Mouse (Mus musculus) cerebellum, postnatal 4 days (tissue): ENCODE measurements around the gene Lars2.
A peak's percentile ranks its signal among the peaks of the same experiment; 100 is the strongest.

Experiments used
- DNase-seq, 2 experiments: peaks; one replicate each; pipeline ENCODE4 v3.0.0; 2022; ENCODE audit warnings: low spot score in 2 of 2, mixed read lengths in 1 of 2

Gene Lars2

DNA sequence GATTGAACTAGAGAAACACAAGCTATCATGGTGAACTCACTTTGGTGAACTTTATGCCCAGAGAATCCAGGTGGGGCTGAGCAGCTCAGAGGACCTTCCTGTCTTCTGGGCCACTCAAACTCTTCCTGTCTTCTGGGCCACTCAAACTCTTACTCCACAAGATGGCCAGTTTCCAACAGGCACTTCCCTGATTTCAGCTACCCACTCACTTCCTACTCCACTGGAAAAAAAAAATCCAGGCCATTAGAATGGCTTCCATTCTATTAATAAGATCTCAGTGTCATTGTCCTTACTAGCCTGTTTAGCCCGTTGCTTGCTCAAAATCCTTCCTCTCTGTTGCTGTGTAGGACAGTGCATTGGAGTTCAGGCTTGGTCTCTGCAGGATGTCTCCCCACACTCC is 108.8 kb downstream of the Lars2 start:
- no peak for DNase-seq

DNA sequence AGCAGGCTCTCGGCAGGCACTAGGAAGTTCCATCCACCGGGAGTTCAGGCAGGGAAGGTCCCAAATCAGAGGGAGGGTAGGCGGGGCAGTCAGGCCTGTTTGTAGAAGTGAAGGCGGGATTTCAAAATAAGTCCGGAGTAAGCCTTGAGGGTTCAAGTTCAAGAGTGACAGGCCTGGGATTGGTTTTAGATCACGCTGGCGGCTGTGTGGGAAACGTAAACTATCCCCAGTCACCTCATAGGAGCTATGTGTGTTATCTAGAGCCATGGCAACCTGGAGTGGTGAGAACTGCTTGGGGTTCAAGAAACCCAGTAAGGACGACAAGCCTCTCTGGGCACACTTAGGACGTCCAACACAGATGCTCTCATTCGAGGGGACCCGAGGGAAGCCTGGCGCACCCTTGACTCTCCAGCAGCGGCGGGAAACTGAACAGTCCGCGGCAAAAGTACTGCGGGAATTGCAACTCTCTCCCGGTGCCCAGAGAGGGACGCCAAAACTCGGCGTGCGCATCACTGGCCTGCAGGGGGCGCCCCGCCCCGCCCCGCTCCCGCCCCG is 111.4 kb downstream of the Lars2 start:
- peak in 1 of 2 experiments; percentile 44 for DNase-seq

DNA sequence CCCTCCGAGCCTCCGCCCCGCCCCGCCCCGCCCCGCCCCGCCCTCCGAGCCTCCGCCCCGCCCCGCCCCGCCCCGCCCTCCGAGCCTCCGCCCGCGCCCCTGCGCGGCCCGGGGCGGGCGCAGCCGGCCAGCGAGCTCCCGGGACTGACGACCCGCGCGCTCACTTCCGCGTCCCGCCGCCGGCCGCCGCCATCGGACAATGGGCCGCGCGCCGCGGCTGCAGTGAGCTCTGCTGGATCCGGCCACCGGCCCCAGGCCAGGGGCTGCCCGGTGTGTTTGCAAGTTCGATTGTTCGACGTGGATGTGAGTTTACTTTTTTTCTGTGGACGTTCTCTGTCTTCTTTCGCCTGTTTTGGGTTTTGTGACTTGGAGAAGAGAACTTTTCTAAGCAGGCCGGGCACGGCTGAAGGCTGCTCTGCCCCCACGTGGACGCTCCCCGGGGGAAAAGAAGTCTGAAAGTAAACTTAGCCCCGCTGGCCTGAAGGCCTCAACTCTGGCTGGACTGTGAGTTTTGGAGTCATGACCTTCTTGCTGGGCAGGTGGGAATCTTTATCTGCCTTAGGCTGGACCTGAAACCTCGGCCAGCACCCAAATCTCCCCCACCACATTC is 112.0 kb downstream of the Lars2 start, which contains the start of gene Limd1:
Gene Limd1 (plus strand): TSS at position 121 of the 610 bp plus-strand sequence.
- DNase-seq, result peak in 1 of 2 experiments; percentile 56

DNA sequence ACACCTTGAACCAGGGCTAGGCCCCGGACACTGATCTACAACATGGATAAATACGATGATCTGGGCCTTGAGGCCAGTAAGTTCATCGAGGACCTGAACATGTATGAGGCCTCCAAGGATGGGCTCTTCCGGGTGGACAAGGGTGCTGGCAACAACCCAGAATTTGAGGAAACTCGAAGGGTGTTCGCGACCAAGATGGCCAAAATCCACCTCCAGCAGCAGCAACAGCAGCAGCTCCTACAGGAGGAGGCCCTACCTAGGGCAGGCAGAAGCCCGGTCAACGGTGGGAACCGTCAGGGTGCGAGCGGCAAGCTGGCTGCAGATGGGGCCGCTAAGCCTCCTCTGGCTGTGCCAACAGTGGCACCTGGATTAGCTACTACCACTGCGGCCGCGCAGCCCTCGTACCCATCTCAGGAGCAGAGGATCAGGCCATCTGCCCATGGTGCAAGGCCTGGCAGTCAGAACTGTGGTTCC is 112.5 kb downstream of the Lars2 start:
- no peak for DNase-seq

DNA sequence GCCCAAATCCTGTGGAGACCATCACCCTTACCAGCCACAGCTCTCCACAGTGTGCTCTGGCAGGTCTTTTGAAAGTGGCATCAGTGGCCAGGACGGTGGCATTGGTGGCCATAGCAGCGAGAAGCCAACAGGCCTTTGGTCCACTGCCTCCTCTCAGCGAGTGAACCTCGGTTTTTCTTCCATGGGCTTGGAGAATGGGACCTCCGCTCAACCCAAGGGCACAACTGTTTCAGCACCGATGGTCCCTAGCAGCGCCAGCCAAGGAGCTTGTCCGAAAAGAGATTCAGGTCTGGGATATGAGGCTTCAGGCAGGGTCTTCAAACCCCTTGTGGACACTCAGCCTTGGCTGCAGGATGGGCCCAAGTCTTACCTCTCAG is 113.1 kb downstream of the Lars2 start:
- no peak for DNase-seq

DNA sequence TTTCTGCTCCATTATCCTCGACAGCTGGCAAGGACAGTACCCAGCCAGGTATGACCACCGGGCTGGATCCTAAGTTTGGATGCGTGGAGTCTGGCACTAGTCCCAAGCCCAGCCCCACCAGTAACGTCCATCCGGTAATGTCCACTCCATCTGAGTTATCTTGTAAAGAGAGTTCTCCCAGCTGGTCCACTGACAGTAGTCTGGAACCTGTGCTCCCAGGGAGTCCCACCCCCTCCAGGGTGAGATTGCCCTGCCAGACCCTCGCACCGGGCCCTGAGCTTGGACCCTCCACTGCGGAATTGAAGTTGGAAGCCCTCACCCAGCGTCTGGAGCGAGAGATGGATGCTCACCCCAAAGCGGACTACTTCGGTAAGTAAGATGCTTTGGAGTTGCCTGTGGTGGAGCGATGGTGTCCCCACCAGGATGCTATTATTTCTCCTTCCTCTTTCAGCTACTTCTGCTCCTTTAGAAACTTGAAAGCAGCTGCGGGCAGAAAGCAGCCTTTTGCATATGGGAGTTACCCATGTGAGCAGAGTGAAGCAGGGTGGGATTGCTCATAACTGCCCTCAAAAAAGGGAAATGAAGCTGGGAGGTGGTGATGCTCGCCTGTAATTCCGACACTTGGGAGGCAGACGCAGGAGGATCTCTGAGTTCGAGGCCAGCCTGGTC is 113.7 kb downstream of the Lars2 start:
- DNase-seq, result no peak

DNA sequence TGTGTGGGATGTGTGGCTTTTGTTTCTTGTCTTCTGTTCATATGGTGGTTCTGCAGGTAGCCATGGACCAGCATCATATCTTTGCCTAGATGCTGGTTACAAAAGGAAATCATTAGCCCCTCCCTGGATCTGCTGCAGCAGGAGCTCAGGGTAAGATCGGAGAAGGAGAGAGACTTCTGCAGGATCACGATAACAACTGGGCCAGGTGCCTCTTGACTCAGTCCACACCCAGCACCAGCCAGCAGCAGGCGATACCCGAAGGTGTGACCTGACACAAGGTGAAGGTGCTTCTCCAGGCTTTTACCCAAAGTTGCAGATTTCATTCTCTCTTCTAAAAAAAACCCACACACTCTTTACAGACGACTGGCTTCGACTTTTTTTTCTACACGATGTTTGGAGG is 114.4 kb downstream of the Lars2 start:
- DNase-seq, result no peak

DNA sequence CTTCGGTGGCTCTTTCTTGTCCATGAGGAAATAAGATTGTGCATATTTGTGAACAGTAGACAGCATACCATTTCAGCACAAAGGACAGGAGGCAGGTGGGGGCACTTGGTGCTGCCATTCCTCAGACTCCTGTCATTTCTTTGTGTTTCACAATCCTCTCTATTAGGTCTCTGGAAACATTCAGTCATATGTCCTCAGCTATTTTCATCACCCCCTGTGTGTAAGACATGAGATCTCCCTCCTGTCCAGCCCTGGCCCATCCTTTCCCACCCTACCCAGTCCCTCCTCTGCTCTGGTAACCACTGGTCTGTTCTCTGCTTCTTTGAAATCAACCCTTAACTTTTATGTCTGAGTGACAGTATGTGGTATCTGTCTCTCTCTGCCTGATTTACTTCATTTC is 116.9 kb downstream of the Lars2 start:
- no peak for DNase-seq

DNA sequence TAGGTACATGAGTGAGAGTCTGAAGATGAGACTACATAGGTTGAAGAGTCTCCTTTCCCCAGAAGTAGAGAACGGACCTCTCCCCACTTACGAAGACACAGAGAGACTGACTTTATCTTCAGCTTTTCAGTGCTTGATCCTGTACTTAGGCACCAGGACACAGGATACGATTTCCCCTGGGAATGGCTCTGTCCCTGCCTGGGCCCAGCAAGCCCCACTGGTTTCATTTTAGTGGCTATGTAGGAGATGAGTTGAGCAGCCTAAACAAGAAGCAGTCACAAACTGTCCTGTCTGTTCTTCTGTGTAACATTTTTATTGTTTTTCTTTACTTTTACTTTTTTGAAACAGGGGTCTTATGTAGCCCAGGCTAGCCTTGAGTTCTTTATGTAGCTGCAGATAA is 118.1 kb downstream of the Lars2 start:
- no peak for DNase-seq

DNA sequence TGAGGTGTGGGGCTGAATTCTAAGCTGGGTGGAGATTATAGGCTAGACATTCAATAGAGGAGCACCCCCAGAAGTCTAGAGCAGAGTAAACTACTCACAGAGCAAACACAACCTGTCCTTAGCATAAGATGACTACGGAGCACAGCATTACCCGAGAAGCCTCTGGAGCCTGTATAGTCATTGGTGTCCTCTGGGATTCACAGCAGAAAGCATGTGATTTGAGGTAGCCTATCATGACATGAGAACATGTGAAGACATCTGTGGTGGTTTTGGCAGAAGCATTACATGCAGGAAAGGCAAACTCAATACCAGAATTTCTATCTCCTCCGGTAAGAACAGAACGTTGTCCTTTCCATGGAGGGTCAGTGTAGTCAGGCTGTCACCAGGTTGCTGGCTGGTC is 118.8 kb downstream of the Lars2 start:
- no peak for DNase-seq

DNA sequence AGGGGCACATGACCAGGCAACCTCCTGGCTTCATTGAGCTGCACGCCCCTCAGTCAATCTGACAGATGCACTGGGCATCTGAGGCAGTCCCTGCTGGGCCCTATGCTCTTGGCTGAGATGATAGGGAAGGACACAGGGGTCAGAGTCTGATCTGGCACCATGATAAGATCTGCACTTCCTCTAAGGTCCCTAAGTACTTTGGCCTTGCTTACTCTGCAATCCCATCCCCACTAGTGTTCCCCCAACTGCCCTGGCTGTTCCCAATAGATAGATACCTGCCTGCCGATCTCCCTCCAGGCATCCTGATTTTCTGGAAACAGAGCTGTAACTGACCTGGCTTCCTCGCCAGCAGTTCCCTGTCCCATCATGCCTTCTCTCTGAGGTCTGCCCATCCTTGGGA is 119.9 kb downstream of the Lars2 start:
- no peak for DNase-seq

DNA sequence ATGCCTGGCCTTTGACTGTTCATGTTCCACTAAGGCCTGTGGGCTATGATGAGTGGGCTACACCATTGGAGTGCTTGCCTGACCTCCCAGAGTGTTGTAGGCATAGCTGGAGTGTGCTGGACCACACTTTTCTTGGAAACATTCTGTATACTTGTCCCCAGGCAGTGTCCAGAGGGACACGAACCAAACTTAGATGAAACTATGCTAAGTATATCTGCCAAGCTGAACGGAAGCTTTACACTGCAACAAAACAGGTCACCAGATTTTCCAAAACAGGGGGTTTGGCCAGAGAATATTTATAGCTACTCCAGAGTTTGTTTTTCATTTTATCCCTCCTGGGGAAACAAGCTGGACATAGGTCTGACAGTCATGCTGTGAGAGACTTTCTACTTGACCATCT is 122.3 kb downstream of the Lars2 start:
- DNase-seq, result no peak

DNA sequence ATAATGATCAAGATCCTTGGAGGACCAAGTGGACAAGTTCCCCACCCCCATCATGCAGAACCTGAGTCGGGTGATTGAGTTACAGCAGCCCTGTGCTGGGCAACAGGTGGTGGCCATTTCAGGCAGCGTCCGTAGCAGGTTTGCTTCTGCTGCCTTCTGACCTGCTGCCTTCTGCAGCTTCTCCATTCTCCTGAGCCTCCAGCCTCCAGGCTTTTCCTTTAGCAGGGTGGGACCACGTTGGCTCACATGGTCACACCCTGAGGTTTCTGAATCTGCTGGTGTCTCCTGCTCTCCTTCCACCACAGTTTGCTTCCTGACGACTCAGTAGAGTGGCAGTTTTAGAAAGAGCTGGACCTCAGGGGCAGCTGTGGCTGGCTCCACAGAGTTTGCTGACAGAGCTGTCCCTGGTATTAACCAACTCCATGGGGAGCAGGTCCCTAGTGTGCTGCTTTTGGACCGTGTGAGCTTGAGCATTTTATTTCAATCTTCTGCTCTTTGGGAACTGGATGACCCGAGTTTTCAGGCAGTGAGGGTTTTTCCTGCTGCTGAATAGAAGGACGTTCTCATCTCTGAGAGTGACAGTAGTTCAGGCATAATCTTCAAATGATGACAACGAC is 123.1 kb downstream of the Lars2 start:
- DNase-seq, result no peak

DNA sequence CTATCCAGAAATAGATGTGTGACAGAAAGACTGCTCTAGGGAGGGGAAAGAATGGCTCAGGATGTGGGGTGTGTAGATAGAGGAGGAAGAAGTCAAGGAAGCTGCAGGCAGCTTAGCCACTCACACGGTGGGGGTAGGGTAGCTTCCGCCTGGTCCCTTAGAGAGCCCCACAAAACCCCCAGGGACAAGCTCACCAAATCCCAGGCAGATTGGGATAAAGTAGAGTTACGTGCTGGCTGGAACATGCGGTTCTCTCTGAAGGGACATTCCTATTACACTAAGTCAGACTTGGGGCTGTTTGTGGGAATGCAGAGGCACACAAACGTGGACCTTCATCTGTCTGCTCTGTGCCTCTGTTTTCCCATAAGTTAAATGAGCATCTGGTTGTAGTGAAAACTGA is 124.2 kb downstream of the Lars2 start:
- DNase-seq, result no peak

DNA sequence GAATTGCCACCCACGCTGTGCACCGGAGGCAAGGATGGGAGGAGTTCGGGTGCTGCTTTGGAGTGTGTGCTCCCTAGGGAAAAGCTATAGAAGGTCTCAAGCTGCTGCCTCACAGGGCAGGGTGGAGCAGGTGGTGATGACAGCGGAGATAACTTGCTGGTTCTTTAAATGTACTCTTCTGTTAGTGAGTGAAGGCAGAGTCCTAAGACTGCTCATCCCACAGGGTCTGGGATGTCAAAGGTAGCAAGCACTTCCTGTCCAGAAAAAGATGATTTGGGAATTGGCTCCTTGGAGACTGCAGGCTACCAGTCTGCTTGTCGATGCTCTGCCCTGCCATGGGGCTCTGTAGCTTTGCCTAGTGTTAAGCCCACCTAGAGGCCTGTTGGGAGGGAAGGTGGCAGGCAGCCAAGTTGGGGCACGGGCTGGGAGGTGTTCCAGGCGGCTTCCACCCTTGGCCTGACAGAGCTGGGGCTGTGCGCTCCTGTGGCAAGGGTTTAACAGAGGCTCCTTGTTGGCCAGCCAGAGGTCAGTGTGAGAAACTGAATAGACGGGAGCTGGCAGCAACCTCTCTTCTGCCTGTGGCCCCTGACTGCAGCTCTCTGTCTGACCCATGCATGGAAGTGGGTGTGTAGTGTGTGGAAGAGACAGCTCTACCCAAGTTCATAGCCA is 125.3 kb downstream of the Lars2 start:
- DNase-seq, result peak in 1 of 2 experiments; percentile 60

DNA sequence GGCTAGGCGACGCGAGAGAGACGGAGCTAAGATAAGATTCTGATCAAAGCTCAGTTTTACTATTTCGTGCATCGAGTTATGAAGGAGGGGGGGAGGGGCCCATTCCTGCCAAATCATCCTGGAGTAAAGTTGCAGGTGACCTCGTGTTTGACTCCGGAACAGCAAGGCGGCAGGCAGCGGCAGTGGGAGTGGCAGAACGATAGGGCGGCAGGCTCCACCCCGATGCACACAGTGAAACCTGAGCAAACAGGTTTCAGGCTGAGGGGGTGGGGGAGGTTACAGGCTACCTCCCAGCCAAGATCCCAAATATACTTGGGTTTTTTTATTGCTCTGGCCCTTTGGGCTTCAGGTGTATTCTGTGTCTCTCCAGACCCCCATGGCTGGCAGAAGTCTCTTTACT is 129.9 kb downstream of the Lars2 start:
- no peak for DNase-seq

DNA sequence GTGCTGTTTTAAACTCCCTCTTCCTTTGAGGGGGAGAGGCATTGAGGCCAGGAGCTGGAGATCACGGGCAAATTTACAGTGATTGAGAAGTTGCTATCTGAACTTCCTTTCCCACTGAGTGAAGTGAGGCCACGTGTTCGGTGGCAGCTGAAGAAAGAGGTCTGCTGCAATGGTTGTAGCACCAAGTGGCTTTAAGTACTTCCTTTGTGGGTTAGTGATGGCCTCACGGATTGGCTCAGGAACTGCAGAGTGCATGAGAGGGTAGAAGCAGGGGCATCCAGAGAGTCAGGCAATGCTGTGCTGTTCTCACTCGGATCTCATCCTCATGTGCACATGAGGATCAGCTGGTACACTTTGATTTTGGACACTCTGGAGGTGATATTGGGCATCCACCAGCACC is 131.2 kb downstream of the Lars2 start:
- no peak for DNase-seq

DNA sequence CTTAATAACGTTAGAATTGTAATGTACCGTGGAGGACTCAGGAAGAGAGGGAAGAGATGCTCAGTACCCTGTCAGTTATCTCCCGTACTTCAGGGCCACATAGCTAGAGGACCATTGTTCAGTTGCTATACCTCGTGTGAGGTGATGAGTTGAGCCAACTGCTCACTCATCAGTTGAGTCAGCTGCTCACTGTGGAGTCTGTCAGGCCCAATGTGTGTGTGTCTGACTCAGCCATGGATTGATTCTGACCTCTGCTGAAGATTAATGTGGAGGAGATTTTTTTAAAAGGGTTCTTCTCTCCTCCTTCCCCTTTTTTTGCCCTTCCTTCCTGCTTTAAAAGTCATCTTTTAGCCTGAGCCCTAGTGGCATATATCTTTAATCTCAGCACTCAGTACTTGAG is 133.8 kb downstream of the Lars2 start:
- no peak for DNase-seq

DNA sequence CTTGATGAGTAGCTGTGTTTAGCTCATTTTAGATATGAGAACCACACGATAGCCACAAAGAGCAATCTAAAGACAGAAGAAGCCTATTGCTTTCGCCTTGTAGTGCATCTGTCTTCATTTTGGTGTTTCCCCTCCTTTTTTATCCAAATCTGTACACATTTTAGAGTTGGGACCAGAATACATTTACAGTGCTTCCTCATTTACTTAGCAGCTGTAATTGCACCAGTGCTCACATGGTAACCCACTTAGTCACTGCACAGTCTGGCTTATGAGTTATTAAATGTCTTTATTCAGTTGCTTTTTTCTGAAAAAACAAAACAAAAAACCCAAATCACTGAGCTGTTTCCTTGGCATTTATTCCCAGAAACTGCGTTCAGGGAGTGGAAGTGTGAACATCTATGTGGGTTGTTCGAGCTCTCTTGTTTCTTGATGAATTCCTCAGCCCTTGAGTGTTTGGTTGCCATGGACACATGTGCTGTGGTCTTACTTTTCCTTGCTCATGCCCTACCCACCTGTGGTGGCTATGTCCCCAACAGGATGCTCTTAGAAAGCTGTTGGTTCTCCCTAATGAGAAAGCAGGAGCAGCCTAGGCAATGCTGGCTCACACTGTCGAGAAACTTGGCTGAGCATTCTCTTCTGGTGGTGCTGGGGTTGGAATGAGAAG is 136.6 kb downstream of the Lars2 start:
- no peak for DNase-seq

DNA sequence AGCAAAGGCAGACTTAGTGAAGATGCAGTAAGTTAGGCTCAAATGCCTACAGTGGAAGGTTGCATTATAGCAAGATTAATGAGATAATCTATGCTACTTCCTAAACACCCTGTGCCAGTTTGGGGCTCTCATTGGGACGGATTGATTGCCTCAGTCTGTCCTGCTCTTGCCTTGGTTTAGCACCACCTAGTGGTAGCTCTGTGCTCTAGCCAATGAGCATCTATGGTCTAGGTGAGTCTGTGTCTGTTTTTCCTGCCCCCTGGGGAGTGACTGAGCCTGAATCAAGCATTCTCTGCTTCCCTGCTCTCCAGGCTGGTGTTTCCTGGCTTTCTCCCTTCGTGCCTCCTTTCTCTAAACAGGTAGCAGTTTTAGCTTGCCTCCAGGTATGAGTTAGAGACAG is 137.6 kb downstream of the Lars2 start:
- DNase-seq, result peak in 1 of 2 experiments; percentile 31

DNA sequence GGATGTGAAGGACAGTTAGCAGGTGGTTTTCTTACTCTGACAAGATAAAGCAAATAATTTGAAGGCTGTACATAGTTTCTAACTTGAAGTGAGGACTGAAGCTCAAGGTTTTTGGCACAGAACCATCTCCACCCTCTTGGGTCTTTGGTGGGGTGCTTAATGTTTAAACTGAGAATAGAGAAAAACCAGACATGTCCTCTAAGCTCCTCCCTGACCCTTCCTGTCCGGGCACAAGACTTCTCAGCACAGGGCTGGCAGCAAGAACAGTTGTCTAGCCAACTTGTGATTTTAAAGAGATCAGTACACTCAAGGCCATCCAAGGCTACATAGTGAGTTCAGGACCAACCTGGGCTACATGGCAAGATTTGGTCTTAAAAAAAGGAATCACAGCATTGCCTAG is 138.9 kb downstream of the Lars2 start:
- DNase-seq, result no peak
